Mouse (Mus musculus): ENCODE data around the gene Smpdl3b. TPM values are rescaled to one million over a fixed set of nuclear protein-coding genes. Genes with fewer than 3 reads are reported as not detected.

Smpdl3b gene
- polyA plus RNA-seq, 1 experiment from 2014 or later: 0.27 TPM

DNA sequence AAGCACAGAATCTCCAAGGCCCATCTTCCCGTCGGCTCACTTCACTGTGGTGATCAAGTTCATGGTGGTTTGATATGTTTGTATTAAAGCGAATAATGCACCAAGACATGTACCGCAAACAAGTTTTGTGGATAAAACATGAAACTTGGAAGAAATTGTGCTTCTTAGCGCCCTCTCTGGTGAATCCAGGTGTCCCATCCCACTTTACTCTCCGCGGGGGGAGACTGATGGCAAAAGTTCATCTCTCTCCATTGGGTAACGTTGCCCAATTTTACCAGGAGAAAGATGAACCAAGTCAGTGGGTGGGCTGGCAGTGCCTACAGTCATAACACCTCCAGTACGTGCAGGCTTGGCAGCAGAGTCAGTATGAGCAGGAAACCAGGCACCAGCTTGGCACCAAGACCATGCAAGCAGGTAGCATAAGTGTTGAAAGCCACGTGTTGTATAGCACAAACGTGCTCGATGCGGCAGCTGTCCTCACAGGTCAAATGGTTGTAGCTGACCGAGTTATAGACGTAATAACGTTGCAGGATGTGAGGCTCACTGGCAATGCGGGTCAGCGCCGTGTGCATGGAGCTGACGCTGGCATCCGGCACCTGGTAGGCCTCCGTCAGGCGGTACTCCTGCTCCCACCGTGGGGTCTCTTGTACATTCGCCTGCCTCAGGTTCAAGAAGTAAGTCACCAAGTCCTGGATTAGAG is 23.8 kb downstream of the Smpdl3b start:
- ATAC-seq (ENCODE audit: low read depth): no peak
- peaks cover 5% of the 10 kb centered on the region; the same call in 1 of the 2 replicates for H3K4me1 ChIP-seq (ENCODE audit: control insufficient read depth, insufficient read depth, low read length)
- no peak overlapping the region for H3K4me2 ChIP-seq (ENCODE audit: low read depth, low read length)
- no peak overlapping the region for H3K27ac ChIP-seq (ENCODE audit: low read depth, low read length)
- no peak overlapping the region; the same call in 1 of the 2 replicates for H3K4me3 ChIP-seq (ENCODE audit: low read depth, low read length)
- no peak overlapping the region for H3K9ac ChIP-seq (replicated peaks; ENCODE audit: low read depth, low read length)
- no peaks in the 10 kb centered on the region for H3K9me3 ChIP-seq (ENCODE audit: control insufficient read depth, low read length)
- whole genome bisulfite sequencing: 92% methylated on average over 25 of the region's 25 CpGs
- H3K27me3 ChIP-seq (ENCODE audit: control insufficient read depth, insufficient read depth, low read length): no peaks in the 10 kb centered on the region
- H3K36me3 ChIP-seq (ENCODE audit: control insufficient read depth, insufficient read depth, low read length): no peaks in the 10 kb centered on the region

- WGBS: 1% methylated on average over 33 of the region's 34 CpGs
- Histone ChIP-seq H3K36me3 (ENCODE audit: control insufficient read depth, insufficient read depth, low read length) (no peaks in the 10 kb centered on the region), H3K27ac (ENCODE audit: low read depth, low read length) (no peak within 1 kb of the TSS), H3K4me1 (ENCODE audit: control insufficient read depth, insufficient read depth, low read length) (peaks cover 5% of the 10 kb centered on the region; the same call in 1 of the 2 replicates), H3K27me3 (ENCODE audit: control insufficient read depth, insufficient read depth, low read length) (no peaks in the 10 kb centered on the region), H3K9me3 (ENCODE audit: control insufficient read depth, low read length) (no peaks in the 10 kb centered on the region), H3K4me3 (ENCODE audit: low read depth, low read length) (peak within 1 kb of the TSS; percentile 52), H3K4me2 (ENCODE audit: low read depth, low read length) (peak within 1 kb of the TSS; percentile 76), H3K9ac (replicated peaks; ENCODE audit: low read depth, low read length) (peak within 1 kb of the TSS; percentile 63)
- ATAC-seq (ENCODE audit: low read depth): peak; percentile 96
These were observed 24.8 kb downstream of the Smpdl3b start, which contains the start of gene Xkr8 for GRCm38 (mm10) chr4:132732148-132732684. Gene Xkr8 (minus strand): TSS chr4:132732546.

DNA sequence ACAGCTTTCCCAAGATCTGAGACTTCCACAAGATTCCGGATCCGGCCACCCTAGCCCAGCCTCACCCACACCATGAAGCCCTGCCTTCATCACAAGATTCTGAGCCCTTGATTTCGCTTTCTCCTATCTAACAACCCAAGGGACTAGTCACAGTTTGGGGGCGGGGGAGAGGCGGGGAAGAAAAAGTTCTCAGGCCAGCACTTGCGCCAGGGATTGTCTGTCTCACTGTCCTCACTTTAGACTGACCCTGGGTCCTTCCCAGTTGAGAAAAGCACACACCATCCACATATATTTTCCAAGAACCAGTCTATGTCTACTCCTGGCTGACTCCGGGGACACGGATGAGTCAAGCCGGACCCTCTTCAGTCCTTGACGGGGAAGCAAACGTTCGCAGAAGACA is 25.4 kb downstream of the Smpdl3b start:
- ATAC-seq (ENCODE audit: low read depth): no peak
- H3K27ac ChIP-seq (ENCODE audit: low read depth, low read length): no peak overlapping the region
- peak overlapping the region; percentile 52 for H3K4me3 ChIP-seq (ENCODE audit: low read depth, low read length)
- H3K4me1 ChIP-seq (ENCODE audit: control insufficient read depth, insufficient read depth, low read length): peaks cover 5% of the 10 kb centered on the region; the same call in 1 of the 2 replicates
- no peaks in the 10 kb centered on the region for H3K36me3 ChIP-seq (ENCODE audit: control insufficient read depth, insufficient read depth, low read length)
- H3K9ac ChIP-seq (replicated peaks; ENCODE audit: low read depth, low read length): peak overlapping the region; percentile 63
- peak overlapping the region; percentile 76 for H3K4me2 ChIP-seq (ENCODE audit: low read depth, low read length)
- WGBS: 45% methylated on average over 12 of the region's 12 CpGs
- H3K27me3 ChIP-seq (ENCODE audit: control insufficient read depth, insufficient read depth, low read length): no peaks in the 10 kb centered on the region
- no peaks in the 10 kb centered on the region for H3K9me3 ChIP-seq (ENCODE audit: control insufficient read depth, low read length)

- Histone ChIP-seq H3K4me3 (ENCODE audit: low read depth, low read length) (no peak overlapping the region), H3K9me3 (ENCODE audit: control insufficient read depth, low read length) (no peaks in the 10 kb centered on the region), H3K4me2 (ENCODE audit: low read depth, low read length) (no peak overlapping the region), H3K4me1 (ENCODE audit: control insufficient read depth, insufficient read depth, low read length) (peaks cover 5% of the 10 kb centered on the region; the same call in 1 of the 2 replicates), H3K36me3 (ENCODE audit: control insufficient read depth, insufficient read depth, low read length) (peaks cover 3% of the 10 kb centered on the region; the same call in 1 of the 2 replicates), H3K9ac (replicated peaks; ENCODE audit: low read depth, low read length) (no peak overlapping the region), H3K27ac (ENCODE audit: low read depth, low read length) (no peak overlapping the region), H3K27me3 (ENCODE audit: control insufficient read depth, insufficient read depth, low read length) (no peaks in the 10 kb centered on the region)
- ATAC-seq (ENCODE audit: low read depth): no peak
- 89% methylated on average over 8 of the region's 8 CpGs for WGBS
These were observed 28.8 kb downstream of the Smpdl3b start for GRCm38 (mm10) chr4:132728233-132728632.

GRCm38 (mm10) chr4:132718251-132718650 is 38.8 kb downstream of the Smpdl3b start:
- ATAC-seq (ENCODE audit: low read depth): no peak
- Histone ChIP-seq H3K27ac (ENCODE audit: low read depth, low read length) (no peak overlapping the region), H3K27me3 (ENCODE audit: control insufficient read depth, insufficient read depth, low read length) (no peaks in the 10 kb centered on the region), H3K4me2 (ENCODE audit: low read depth, low read length) (no peak overlapping the region), H3K4me3 (ENCODE audit: low read depth, low read length) (no peak overlapping the region), H3K4me1 (ENCODE audit: control insufficient read depth, insufficient read depth, low read length) (no peaks in the 10 kb centered on the region), H3K9me3 (ENCODE audit: control insufficient read depth, low read length) (no peaks in the 10 kb centered on the region), H3K9ac (replicated peaks; ENCODE audit: low read depth, low read length) (no peak overlapping the region), H3K36me3 (ENCODE audit: control insufficient read depth, insufficient read depth, low read length) (peaks cover 48% of the 10 kb centered on the region)
- 98% methylated on average over 1 of the region's 1 CpGs for WGBS

DNA sequence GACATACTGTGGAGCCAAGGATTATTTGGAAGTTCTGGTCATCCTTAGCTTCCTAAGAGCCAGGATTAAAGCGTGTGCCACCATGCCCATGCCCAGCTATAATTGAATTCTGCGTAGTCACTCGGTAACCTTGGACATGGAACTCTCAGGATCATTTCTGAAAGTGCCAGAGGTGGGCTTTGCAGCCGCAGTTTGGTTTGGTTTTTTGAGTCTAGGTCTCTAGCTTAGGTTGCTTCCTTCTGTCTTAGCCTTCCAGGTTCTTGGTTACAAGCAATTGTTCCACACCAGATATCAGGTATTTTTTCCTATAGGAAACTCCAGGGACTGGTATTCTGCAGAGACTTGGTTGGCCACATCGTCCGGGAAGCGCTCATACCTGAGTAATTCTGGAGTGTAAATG is 43.9 kb downstream of the Smpdl3b start:
- WGBS: 97% methylated on average over 7 of the region's 7 CpGs
- Histone ChIP-seq H3K4me2 (ENCODE audit: low read depth, low read length) (no peak overlapping the region), H3K9ac (replicated peaks; ENCODE audit: low read depth, low read length) (no peak overlapping the region), H3K27me3 (ENCODE audit: control insufficient read depth, insufficient read depth, low read length) (no peaks in the 10 kb centered on the region), H3K36me3 (ENCODE audit: control insufficient read depth, insufficient read depth, low read length) (peaks cover 45% of the 10 kb centered on the region), H3K4me3 (ENCODE audit: low read depth, low read length) (no peak overlapping the region), H3K9me3 (ENCODE audit: control insufficient read depth, low read length) (no peaks in the 10 kb centered on the region), H3K4me1 (ENCODE audit: control insufficient read depth, insufficient read depth, low read length) (no peaks in the 10 kb centered on the region), H3K27ac (ENCODE audit: low read depth, low read length) (no peak overlapping the region)
- ATAC-seq (ENCODE audit: low read depth): no peak

DNA sequence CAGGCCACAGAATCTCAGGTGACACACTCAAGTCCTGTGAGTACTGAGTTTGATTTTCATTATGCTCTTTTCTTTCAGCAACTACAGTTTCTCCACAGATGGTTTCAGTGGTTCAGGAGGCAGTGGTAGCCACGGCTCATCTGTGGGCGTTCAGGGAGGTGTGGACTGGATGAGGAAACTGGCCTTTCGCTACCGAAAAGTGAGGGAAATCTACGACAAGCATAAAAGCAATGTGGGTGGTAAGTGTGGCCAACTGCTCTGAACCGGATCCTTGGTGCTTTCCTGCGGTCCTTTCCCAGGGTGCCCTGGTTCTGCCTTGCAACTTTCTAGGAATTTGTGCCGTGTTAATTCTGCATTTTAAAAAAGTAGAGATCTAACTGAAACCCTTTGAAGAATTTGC is 50.2 kb downstream of the Smpdl3b start:
- Histone ChIP-seq H3K36me3 (ENCODE audit: control insufficient read depth, insufficient read depth, low read length) (peaks cover 52% of the 10 kb centered on the region), H3K9ac (replicated peaks; ENCODE audit: low read depth, low read length) (no peak overlapping the region), H3K4me3 (ENCODE audit: low read depth, low read length) (no peak overlapping the region), H3K4me2 (ENCODE audit: low read depth, low read length) (no peak overlapping the region), H3K27ac (ENCODE audit: low read depth, low read length) (no peak overlapping the region), H3K4me1 (ENCODE audit: control insufficient read depth, insufficient read depth, low read length) (no peaks in the 10 kb centered on the region), H3K9me3 (ENCODE audit: control insufficient read depth, low read length) (no peaks in the 10 kb centered on the region), H3K27me3 (ENCODE audit: control insufficient read depth, insufficient read depth, low read length) (no peaks in the 10 kb centered on the region)
- ATAC-seq (ENCODE audit: low read depth): no peak
- WGBS: 96% methylated on average over 8 of the region's 8 CpGs

DNA sequence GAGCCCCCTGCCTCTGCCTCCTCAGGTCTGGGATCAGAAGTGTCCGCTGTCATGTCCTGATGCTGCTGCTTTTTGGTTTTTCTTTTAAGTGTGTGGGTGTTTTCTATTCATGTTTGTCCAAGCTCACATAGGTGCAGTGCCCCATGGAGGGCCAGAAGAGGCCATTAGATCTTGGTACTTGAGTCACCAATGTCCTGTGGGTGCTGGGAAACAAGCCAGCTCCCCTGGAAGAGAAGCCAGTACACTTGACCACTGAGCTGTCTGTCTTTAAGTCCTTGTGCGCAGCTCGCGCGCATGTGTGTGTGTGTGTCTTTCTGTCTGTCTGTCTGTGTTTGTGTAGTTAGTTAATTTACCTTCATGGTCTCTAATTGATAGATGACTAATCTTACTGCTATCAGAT is 55.0 kb downstream of the Smpdl3b start:
- no peak overlapping the region for H3K4me2 ChIP-seq (ENCODE audit: low read depth, low read length)
- ATAC-seq (ENCODE audit: low read depth): no peak
- H3K4me1 ChIP-seq (ENCODE audit: control insufficient read depth, insufficient read depth, low read length): no peaks in the 10 kb centered on the region
- no peak overlapping the region for H3K4me3 ChIP-seq (ENCODE audit: low read depth, low read length)
- H3K9ac ChIP-seq (replicated peaks; ENCODE audit: low read depth, low read length): no peak overlapping the region
- H3K27me3 ChIP-seq (ENCODE audit: control insufficient read depth, insufficient read depth, low read length): no peaks in the 10 kb centered on the region
- H3K9me3 ChIP-seq (ENCODE audit: control insufficient read depth, low read length): no peaks in the 10 kb centered on the region
- H3K27ac ChIP-seq (ENCODE audit: low read depth, low read length): no peak overlapping the region
- WGBS: 97% methylated on average over 5 of the region's 5 CpGs
- peaks cover 41% of the 10 kb centered on the region for H3K36me3 ChIP-seq (ENCODE audit: control insufficient read depth, insufficient read depth, low read length)

DNA sequence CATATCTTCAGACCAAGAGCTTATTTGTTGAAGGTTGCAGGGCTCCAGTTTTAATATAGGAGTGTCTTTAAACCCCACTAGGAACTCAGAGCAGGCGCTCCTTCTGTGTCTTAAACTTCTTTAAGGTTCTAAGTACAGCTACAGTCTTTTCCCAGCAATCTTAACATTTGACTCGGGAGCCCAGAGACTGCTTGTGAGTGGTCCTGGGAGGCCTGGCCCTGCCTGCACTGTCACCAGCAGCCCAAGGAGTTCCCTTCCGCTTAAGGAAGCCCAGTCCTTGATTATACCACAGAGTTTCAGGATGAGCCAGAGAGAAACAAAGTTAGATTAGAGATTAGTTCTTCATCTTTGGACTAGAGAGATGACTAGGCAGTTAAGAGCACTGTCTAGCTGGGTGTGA is 63.7 kb downstream of the Smpdl3b start:
- Histone ChIP-seq H3K4me3 (ENCODE audit: low read depth, low read length) (no peak overlapping the region), H3K4me2 (ENCODE audit: low read depth, low read length) (no peak overlapping the region), H3K9ac (replicated peaks; ENCODE audit: low read depth, low read length) (no peak overlapping the region), H3K27me3 (ENCODE audit: control insufficient read depth, insufficient read depth, low read length) (no peaks in the 10 kb centered on the region), H3K9me3 (ENCODE audit: control insufficient read depth, low read length) (no peaks in the 10 kb centered on the region), H3K27ac (ENCODE audit: low read depth, low read length) (no peak overlapping the region), H3K4me1 (ENCODE audit: control insufficient read depth, insufficient read depth, low read length) (no peaks in the 10 kb centered on the region), H3K36me3 (ENCODE audit: control insufficient read depth, insufficient read depth, low read length) (peaks cover 39% of the 10 kb centered on the region)
- ATAC-seq (ENCODE audit: low read depth): no peak
- WGBS: 94% methylated on average over 3 of the region's 3 CpGs

All from neural tube, embryonic 14.5 days (tissue).